Mouse (Mus musculus) kidney, postnatal 0 days (tissue): ENCODE data around the gene Gm4869. TPM values are rescaled to one million over a fixed set of nuclear protein-coding genes. Genes with fewer than 3 reads are reported as not detected.

Source experiments
- ATAC-seq: fragments of 200-750 bp; cut with Nextera tagmentation; replicated peaks from 2 replicates; pipeline ENCODE4 v1.8.0; 2017; ENCODE audit warnings: low read depth, moderate number of reproducible peaks, moderate TSS enrichment, moderate library complexity; ENCODE audit not compliant: low FRiP score
- DNase-seq: peaks from one replicate; pipeline ENCODE4 v3.0.0-alpha.2; 2016; ENCODE audit warnings: low spot score
- H3K27ac ChIP-seq: fragments of 300-500 bp; sonication (generic); 2 replicates; pipeline ENCODE4 v1.5.1; 2014; ENCODE audit warnings: mild to moderate bottlenecking
- H3K27me3 ChIP-seq: fragments of 300-500 bp; sonication (generic); 2 replicates; pipeline ENCODE4 v1.6.1; 2014; ENCODE audit warnings: low read length, mixed read lengths; ENCODE audit not compliant: insufficient read depth
- H3K36me3 ChIP-seq: fragments of 300-500 bp; sonication (generic); 2 replicates; pipeline ENCODE4 v1.6.1; 2014; ENCODE audit warnings: low read length, mixed read lengths; ENCODE audit not compliant: insufficient read depth
- H3K4me1 ChIP-seq: fragments of 300-500 bp; sonication (generic); replicated peaks from 2 replicates; pipeline ENCODE4 v1.6.1; 2014; ENCODE audit warnings: antibody characterized with exemption, low read length, mixed read lengths; ENCODE audit not compliant: insufficient read depth
- H3K4me2 ChIP-seq: fragments of 300-500 bp; sonication (generic); 2 replicates; pipeline ENCODE4 v1.6.1; 2014; ENCODE audit warnings: mild to moderate bottlenecking, low read length, moderate library complexity, mixed read lengths
- H3K4me3 ChIP-seq: fragments of 300-500 bp; sonication (generic); replicated peaks from 2 replicates; pipeline ENCODE4 v1.5.1; 2014; ENCODE audit warnings: low read depth, low read length
- H3K9ac ChIP-seq: fragments of 300-500 bp; sonication (generic); 2 replicates; pipeline ENCODE4 v1.6.1; 2014; ENCODE audit warnings: low read depth, low read length
- H3K9me3 ChIP-seq: fragments of 300-500 bp; sonication (generic); replicated peaks from 2 replicates; pipeline ENCODE4 v1.6.1; 2016; ENCODE audit warnings: low read length, inconsistent platforms, mixed read lengths
- CTCF ChIP-seq: IDR thresholded peaks from 2 replicates; pipeline ENCODE4 v1.5.1; 2016; ENCODE audit warnings: antibody characterized with exemption, low read depth, mild to moderate bottlenecking, moderate library complexity
- WGBS: fragments of 180-500 bp; shearing (Covaris S2); extraction: QIAGEN DNeasy Blood & Tissue Kit; methylation state at CpG from one replicate; pipeline ENCODE4 v1.1.7; 2014; 5-methylcytosine and 5-hydroxymethylcytosine counted together
- microRNA-seq: library from miRNA; unstranded; fragments of <30 nt; microRNA quantifications from one replicate; pipeline ENCODE4, GENCODE M21; 2016
- polyA plus RNA-seq: library from polyadenylated mRNA; unstranded; fragments of >200 nt; fragmentation: Nextera tagmentation; extraction: Ambion mirVana; gene quantifications from 2 replicates; pipeline ENCODE4 v1.2.1, GENCODE M21; 2015

Gene Gm4869
- polyA plus RNA-seq, 1 experiment from 2014 or later, result not detected

GRCm38 (mm10) chr5:140540106-140540505, 94.7 kb downstream of the Gm4869 start:
- Histone ChIP-seq H3K4me1 (no peaks in the 10 kb centered on the region), H3K27ac (no peak overlapping the region), H3K27me3 (no peaks in the 10 kb centered on the region), H3K9me3 (no peaks in the 10 kb centered on the region), H3K4me3 (no peak overlapping the region), H3K36me3 (no peaks in the 10 kb centered on the region), H3K9ac (no peak overlapping the region), H3K4me2 (no peak overlapping the region)
- TF ChIP-seq CTCF, result peak; percentile 91
- DNase-seq (peak; percentile 84), ATAC-seq (0 out of 2 replicates have a peak, but pooled peaks have one; percentile 26)
- WGBS, result 14% methylated on average over 8 of the region's 8 CpGs

GRCm38 (mm10) chr5:140542811-140543575, 97.5 kb downstream of the Gm4869 start:
- Histone ChIP-seq H3K27ac (no peak overlapping the region), H3K4me2 (no peak overlapping the region), H3K4me1 (no peaks in the 10 kb centered on the region), H3K9ac (no peak overlapping the region), H3K27me3 (no peaks in the 10 kb centered on the region), H3K36me3 (no peaks in the 10 kb centered on the region), H3K4me3 (no peak overlapping the region), H3K9me3 (no peaks in the 10 kb centered on the region)
- 68% methylated on average over 9 of the region's 9 CpGs for WGBS
- no peak for ATAC-seq
- DNase-seq, result no peak
- TF ChIP-seq CTCF, result no peak

Small RNAs within 50 kb of the gene (microRNA-seq; reads per million reads assigned to microRNA genes)
- gene Mir7038, result not detected

Other genes with a start within 250 kb of the Gm4869 start
- gene Mad1l1, start 124.1 kb upstream of the Gm4869 start, polyA plus RNA-seq, result 25.8 and 31.5 TPM in 2 replicates
- 39.9 and 42.1 TPM in 2 replicates for gene Nudt1, start 124.0 kb upstream of the Gm4869 start, polyA plus RNA-seq
- 17.2 and 17.3 TPM in 2 replicates for gene Mrm2, start 113.7 kb upstream of the Gm4869 start, polyA plus RNA-seq
- gene Snx8, start 56.4 kb upstream of the Gm4869 start, polyA plus RNA-seq, result 28.8 and 31.8 TPM in 2 replicates
- gene Eif3b, start 26.3 kb upstream of the Gm4869 start, polyA plus RNA-seq, result 77.9 and 88.6 TPM in 2 replicates
- 14.5 and 15.6 TPM in 2 replicates for gene Chst12, start 59.9 kb downstream of the Gm4869 start, polyA plus RNA-seq
- gene Grifin, start 119.4 kb downstream of the Gm4869 start, polyA plus RNA-seq, result not detected in 2 replicates
- 28.8 and 33.4 TPM in 2 replicates for gene Lfng, start 161.7 kb downstream of the Gm4869 start, polyA plus RNA-seq
- 21.7 and 25.3 TPM in 2 replicates for gene Ttyh3, start 203.4 kb downstream of the Gm4869 start, polyA plus RNA-seq